Mouse (Mus musculus) liver, embryonic 14 days (tissue): ENCODE results near the gene Bcl2l13. TPM values are rescaled to one million over a fixed set of nuclear protein-coding genes. Genes with fewer than 3 reads are reported as not detected.

ENCODE experiments used
- polyA plus RNA-seq: library from polyadenylated mRNA; depleted of rRNA; stranded (reverse); fragments of >200 nt; gene quantifications from 2 replicates; pipeline ENCODE4 v1.2.3, GENCODE M21; 2012; rRNA removed

Gene Bcl2l13
- polyA plus RNA-seq, result 17.3 and 21.7 TPM in 2 replicates

DNA sequence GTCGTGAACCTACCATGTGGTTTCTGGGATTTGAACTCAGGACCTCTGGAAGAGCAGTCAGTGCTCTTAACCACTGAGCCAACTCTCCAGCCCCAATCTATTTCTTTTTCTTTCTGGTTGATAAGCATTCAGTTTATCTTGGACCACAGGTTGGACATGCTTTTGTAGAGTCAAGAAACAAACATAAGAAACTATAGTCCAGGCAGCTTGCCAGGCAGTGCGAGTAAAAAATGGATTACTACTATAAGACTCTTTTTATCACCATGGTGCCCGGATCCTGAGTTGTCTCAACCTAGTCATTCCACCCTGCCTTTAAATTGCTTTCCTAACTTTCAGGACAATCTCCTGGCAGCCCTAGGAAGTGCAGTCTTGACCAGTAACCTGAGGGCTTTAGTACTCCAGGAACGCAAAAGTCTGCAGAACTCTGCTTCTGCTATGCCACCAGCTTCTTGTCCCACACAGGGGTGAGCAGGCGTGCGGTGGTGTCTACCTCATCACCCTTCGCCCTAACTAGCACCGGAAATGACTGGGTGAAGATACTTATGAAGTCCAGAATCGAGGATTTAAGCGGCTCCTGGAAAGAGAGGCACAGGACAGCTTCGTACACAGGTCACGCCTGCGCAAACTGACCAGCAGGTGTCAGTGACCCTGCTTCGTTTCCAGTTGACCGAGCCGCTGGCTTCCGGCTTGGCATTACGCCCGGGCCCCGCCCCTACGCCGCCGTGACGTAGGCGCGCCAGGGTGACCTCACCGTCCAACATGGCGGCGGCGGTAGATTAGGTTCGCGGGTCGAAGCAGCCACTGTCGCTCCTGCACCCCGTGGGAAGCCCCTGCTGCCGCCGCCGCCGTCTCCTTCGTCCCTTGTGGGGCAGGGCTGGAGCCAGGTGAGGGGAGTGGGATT lies at the start of gene Bcl2l13:
Gene Bcl2l13, plus strand, starts transcription at position 739 of the 901 bp plus-strand sequence.

DNA sequence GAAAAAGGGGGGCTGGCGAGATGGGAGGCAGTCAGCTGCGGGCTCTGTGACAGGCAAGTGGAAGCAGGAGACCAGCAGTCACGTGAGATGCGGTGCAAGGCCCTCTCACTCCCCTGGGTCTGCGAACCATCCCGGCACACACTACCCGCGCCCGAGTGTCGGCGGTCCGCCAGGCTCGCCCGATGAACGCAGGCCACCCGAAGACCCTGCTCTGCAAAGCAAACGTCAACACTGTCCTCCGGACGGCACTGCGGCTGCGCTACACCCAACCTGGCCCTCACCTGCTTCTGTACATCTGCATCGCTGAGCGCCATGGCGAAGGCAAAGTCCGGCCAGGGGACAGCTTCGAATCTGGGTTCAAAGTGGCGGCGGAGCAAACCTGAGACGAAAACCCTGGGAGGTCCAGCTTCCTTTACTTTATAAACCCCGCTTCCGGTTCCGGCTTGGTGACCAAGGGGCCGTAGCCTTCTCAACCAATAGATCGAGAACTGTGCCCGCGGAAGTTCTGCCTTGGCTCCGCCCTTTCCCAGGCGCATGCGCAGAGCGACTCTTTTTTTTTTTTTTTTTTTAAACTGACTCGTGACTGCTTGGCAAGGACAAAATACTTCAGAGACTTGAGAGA lies 13.6 kb upstream of the Bcl2l13 start, which contains the start of gene Atp6v1e1:
Gene Atp6v1e1, minus strand, starts transcription at position 487 of the 622 bp plus-strand sequence.

DNA sequence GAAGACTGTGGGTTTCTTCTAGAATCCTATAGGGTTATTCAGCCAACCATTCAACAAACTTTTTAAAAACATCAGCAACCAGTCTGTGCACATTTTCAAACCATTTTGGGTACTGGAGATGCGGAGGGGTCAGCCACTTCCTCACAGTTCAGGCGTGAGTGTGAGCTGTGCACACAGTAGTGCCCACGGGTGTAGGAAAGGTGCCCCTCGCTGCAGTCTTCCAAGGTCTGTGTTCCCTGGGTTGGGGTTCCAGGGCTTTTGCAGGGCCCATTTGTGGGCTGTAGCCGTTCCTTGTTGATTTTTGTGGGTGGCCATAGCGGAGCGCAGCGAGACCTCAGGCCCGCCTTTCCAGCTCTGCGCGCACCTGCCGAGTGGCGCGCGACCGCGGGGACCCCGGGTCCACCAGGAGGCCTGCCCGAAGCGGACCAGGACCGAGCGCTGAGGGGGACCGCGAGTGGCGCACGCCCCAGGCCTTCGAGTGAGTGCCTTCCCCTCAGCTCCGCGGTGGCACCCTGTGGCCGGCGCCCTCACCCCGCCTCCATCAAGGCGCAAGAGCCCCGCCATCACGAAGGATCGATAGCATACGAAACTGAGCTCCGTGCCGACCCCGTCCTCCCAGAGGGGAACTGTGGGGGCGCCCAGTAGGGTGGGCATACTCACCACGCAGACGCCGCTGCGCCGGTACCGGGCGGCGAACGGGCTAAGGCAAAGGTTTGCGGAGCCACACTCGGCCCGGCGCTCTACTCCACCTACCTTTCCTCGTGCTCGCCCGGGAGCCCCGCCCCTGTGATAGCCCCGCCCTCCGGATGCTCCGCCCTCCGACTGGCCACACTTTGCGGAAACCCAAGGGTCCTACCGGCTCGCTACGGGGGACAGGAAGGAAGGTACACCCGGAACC lies 80.3 kb downstream of the Bcl2l13 start, which contains the start of gene Bid:
Gene Bid, minus strand, starts transcription at position 780 of the 898 bp plus-strand sequence.

Other genes with a start within 250 kb of the Bcl2l13 start
- gene Cecr2, start 169.8 kb upstream of the Bcl2l13 start, polyA plus RNA-seq, result 6.5 and 7.1 TPM in 2 replicates
- gene Slc25a18, start 62.6 kb upstream of the Bcl2l13 start, polyA plus RNA-seq, result 0.10 TPM in 2 replicates
- 69.4 and 79.9 TPM in 2 replicates for gene Atp6v1e1, start 13.4 kb upstream of the Bcl2l13 start, polyA plus RNA-seq
- gene Bid, start 80.6 kb downstream of the Bcl2l13 start, polyA plus RNA-seq, result 14.3 and 16.9 TPM in 2 replicates